Mouse (Mus musculus) kidney, adult 8-10 months (tissue): ENCODE results near the gene Olfr305.
"Not testable (repeated sequence)": the region's sequence is repeated elsewhere in the genome, so short reads cannot be mapped to it uniquely, and the experiment has no call there.

Source experiments
- DNase-seq, 2 experiments: peaks; one replicate each; pipeline ENCODE4 v3.0.0; 2022

The Olfr305 gene

GRCm38 (mm10) chr7:86366828-86367227 lies at the start of gene Olfr305:
Gene Olfr305, minus strand, starts transcription at chr7:86366928.
- no peak for DNase-seq

- no peak for DNase-seq
Measured at GRCm38 (mm10) chr7:86403546-86403945, 36.8 kb upstream of the Olfr305 start, which contains the start of gene Olfr301. Gene Olfr301, plus strand, starts transcription at chr7:86403846.

GRCm38 (mm10) chr7:86397689-86398088 lies 31.0 kb upstream of the Olfr305 start, which contains the start of gene Olfr303:
Gene Olfr303, minus strand, starts transcription at chr7:86397789.
- DNase-seq = no peak

GRCm38 (mm10) chr7:86386558-86386957 lies 19.8 kb upstream of the Olfr305 start, which contains the start of gene Olfr304:
Gene Olfr304, minus strand, starts transcription at chr7:86386658.
- DNase-seq = no peak

GRCm38 (mm10) chr7:86385769-86386168 lies 19.0 kb upstream of the Olfr305 start:
- DNase-seq = no peak

- DNase-seq = not testable (repeated sequence)
Measured at GRCm38 (mm10) chr7:86346296-86346695, 20.4 kb downstream of the Olfr305 start.

GRCm38 (mm10) chr7:86344253-86344652 lies 22.5 kb downstream of the Olfr305 start:
- no peak for DNase-seq

GRCm38 (mm10) chr7:86342881-86343565 lies 23.7 kb downstream of the Olfr305 start:
- DNase-seq = no peak

- no peak for DNase-seq
Measured at GRCm38 (mm10) chr7:86337486-86337885, 29.2 kb downstream of the Olfr305 start, which contains the start of gene Olfr307. Gene Olfr307, minus strand, starts transcription at chr7:86337586.

- no peak for DNase-seq
Measured at GRCm38 (mm10) chr7:86325530-86325929, 41.2 kb downstream of the Olfr305 start, which contains the start of gene Olfr308. Gene Olfr308, minus strand, starts transcription at chr7:86325630.

GRCm38 (mm10) chr7:86321323-86321722 lies 45.4 kb downstream of the Olfr305 start:
- DNase-seq = no peak

GRCm38 (mm10) chr7:86313608-86314007 lies 53.1 kb downstream of the Olfr305 start, which contains the start of gene Olfr309:
Gene Olfr309, minus strand, starts transcription at chr7:86313708.
- no peak for DNase-seq
